Mouse (Mus musculus) liver, embryonic 16.5 days (tissue): ENCODE results near the gene Rchy1. TPM values are rescaled to one million over a fixed set of nuclear protein-coding genes. Genes with fewer than 3 reads are reported as not detected.
A peak's percentile ranks its signal among the peaks of the same experiment; 100 is the strongest.

Source experiments
- ATAC-seq: fragments of 200-750 bp; cut with Nextera tagmentation; 2 replicates; pipeline ENCODE4 v1.8.0; 2017; ENCODE audit warnings: low read depth, mild to moderate bottlenecking, moderate number of reproducible peaks, moderate library complexity
- H3K27ac ChIP-seq: fragments of 300-500 bp; sonication (generic); 2 replicates; pipeline ENCODE4 v1.5.1; 2014; ENCODE audit warnings: mild to moderate bottlenecking, low read length
- H3K27me3 ChIP-seq: fragments of 300-500 bp; sonication (generic); 2 replicates; pipeline ENCODE4 v1.6.1; 2014; ENCODE audit warnings: low read depth, low read length, mixed read lengths; ENCODE audit not compliant: control insufficient read depth, insufficient read depth
- H3K36me3 ChIP-seq: fragments of 300-500 bp; sonication (generic); 2 replicates; pipeline ENCODE4 v1.6.1; 2014; ENCODE audit warnings: mild to moderate bottlenecking; ENCODE audit not compliant: control insufficient read depth, insufficient read depth
- H3K4me1 ChIP-seq: fragments of 300-500 bp; sonication (generic); 2 replicates; pipeline ENCODE4 v1.6.1; 2014; ENCODE audit warnings: low read depth, low read length, mixed read lengths; ENCODE audit not compliant: control insufficient read depth
- H3K4me2 ChIP-seq: fragments of 300-500 bp; sonication (generic); 2 replicates; pipeline ENCODE4 v1.6.1; 2014; ENCODE audit warnings: low read depth, low read length, mixed read lengths
- H3K4me3 ChIP-seq: fragments of 300-500 bp; sonication (generic); 2 replicates; pipeline ENCODE4 v1.5.1; 2014; ENCODE audit warnings: low read depth, mild to moderate bottlenecking, low read length
- H3K9ac ChIP-seq: fragments of 300-500 bp; sonication (generic); 2 replicates; pipeline ENCODE4 v1.6.1; 2014; ENCODE audit warnings: low read depth, low read length
- H3K9me3 ChIP-seq: fragments of 300-500 bp; sonication (generic); replicated peaks from 2 replicates; pipeline ENCODE4 v1.6.1; 2016; ENCODE audit warnings: low read length; ENCODE audit not compliant: control insufficient read depth
- WGBS: fragments of 180-500 bp; shearing (Covaris S2); extraction: QIAGEN DNeasy Blood & Tissue Kit; methylation state at CpG from one replicate; pipeline ENCODE4 v1.1.7; 2014; ENCODE audit not compliant: insufficient replicate concordance; 5-methylcytosine and 5-hydroxymethylcytosine counted together
- polyA plus RNA-seq: library from polyadenylated mRNA; unstranded; fragments of >200 nt; fragmentation: Nextera tagmentation; extraction: Ambion mirVana; gene quantifications from 2 replicates; pipeline ENCODE4 v1.2.1, GENCODE M21; 2015

The Rchy1 gene
- polyA plus RNA-seq, 1 experiment from 2014 or later = 29.3 TPM

DNA sequence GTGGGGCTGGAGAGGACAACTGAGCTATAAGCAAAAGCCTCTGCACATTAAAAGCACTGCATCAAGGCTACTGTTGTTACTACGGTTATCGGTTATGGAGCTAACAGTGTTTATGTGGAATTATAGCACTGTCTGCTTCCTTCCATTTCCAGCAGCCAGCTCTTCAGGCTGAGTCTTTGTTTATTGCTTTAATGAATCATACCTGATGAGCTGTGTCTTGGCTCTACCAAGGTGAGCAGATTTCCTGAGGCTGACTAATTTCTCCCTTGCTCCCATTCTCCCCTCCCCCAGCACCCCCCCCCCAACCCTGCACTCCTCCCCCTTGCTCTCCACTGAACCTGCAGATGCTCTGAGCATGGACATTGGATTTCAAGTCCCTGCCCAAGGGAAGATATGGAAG is 24.9 kb upstream of the Rchy1 start:
- H3K4me3 ChIP-seq = no peak overlapping the region
- H3K27me3 ChIP-seq = no peaks in the 10 kb centered on the region
- H3K9ac ChIP-seq = no peak overlapping the region
- no peak overlapping the region for H3K4me2 ChIP-seq
- no peaks in the 10 kb centered on the region for H3K9me3 ChIP-seq
- no peak overlapping the region for H3K27ac ChIP-seq
- H3K4me1 ChIP-seq = no peaks in the 10 kb centered on the region
- no peak for ATAC-seq
- H3K36me3 ChIP-seq = no peaks in the 10 kb centered on the region
- 79% methylated on average over 2 of the region's 2 CpGs for WGBS

- Histone ChIP-seq H3K27me3 (no peaks in the 10 kb centered on the region), H3K4me3 (no peak within 1 kb of the TSS), H3K36me3 (no peaks in the 10 kb centered on the region), H3K4me2 (no peak within 1 kb of the TSS), H3K9ac (no peak within 1 kb of the TSS), H3K4me1 (no peaks in the 10 kb centered on the region), H3K9me3 (no peaks in the 10 kb centered on the region), H3K27ac (no peak within 1 kb of the TSS)
- WGBS = 57% methylated on average over 4 of the region's 4 CpGs
- no peak for ATAC-seq
Measured at GRCm38 (mm10) chr5:91987236-91987635, 24.4 kb upstream of the Rchy1 start, which contains the start of gene Odaph. Gene Odaph (plus strand): TSS chr5:91987475.

- no peak for ATAC-seq
- Histone ChIP-seq H3K9ac (no peak overlapping the region), H3K4me1 (no peaks in the 10 kb centered on the region), H3K27ac (no peak overlapping the region), H3K9me3 (no peaks in the 10 kb centered on the region), H3K4me3 (no peak overlapping the region), H3K4me2 (no peak overlapping the region), H3K27me3 (no peaks in the 10 kb centered on the region), H3K36me3 (no peaks in the 10 kb centered on the region)
- WGBS = 53% methylated on average over 2 of the region's 2 CpGs
Measured at GRCm38 (mm10) chr5:91985721-91986120, 22.9 kb upstream of the Rchy1 start.

DNA sequence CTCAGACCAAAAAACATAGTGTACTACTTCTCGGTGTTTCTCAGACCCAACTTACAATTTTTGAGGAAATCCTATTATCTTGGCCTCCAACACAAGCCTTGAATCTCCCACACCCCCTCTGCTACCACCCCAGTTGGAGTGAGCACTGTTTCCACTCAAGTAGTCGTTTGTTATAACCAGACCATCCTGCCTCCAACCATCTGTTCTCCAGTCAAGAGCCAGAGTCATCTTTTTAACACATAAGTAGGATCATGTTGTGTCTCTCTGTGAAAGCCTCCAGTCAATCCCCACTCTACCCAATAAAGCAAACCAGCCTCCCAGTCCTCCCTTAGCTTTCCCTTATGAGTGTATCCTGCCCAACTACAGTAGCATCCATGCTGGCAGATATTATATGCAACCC is 20.6 kb upstream of the Rchy1 start:
- H3K9me3 ChIP-seq = no peaks in the 10 kb centered on the region
- no peak overlapping the region for H3K27ac ChIP-seq
- no peak overlapping the region for H3K4me2 ChIP-seq
- H3K36me3 ChIP-seq = no peaks in the 10 kb centered on the region
- H3K4me1 ChIP-seq = no peaks in the 10 kb centered on the region
- H3K9ac ChIP-seq = no peak overlapping the region
- H3K27me3 ChIP-seq = no peaks in the 10 kb centered on the region
- WGBS = 51% methylated on average over 2 of the region's 2 CpGs
- H3K4me3 ChIP-seq = no peak overlapping the region
- ATAC-seq = no peak

DNA sequence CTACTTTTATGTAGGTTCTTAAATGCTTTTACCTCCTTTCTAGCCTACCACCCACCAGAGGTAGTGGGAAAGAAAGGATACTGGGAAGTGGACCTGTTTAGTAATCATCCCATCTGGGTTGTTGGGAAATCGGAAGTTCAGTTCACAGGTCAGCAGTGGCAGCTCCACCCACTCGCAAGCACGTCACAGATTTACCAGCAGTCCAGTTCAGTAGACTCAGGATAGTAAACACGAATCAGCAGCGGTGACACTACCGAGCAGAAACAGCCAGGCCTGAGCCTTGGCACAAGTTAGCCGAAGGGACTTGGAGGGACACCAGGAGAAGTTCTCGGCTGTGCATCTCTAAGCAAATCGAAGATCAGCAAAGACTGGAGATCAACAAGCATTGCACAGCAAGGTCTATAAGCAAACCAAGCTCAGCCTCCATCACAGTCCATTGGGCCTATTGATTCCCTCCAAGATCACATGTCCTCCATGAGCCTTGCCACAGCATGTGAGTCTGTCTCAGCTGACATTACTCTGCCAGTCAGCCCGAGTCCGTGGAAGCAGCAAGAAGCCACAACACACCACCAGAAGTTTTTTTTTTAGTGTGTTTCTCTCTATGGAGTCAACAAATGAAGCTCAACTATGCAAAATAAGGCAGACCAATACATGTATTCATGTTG is 18.4 kb upstream of the Rchy1 start:
- no peaks in the 10 kb centered on the region for H3K27me3 ChIP-seq
- 73% methylated on average over 11 of the region's 11 CpGs for WGBS
- no peak overlapping the region for H3K27ac ChIP-seq
- no peak overlapping the region for H3K9ac ChIP-seq
- peak; percentile 61 for ATAC-seq
- H3K4me3 ChIP-seq = no peak overlapping the region
- H3K4me1 ChIP-seq = no peaks in the 10 kb centered on the region
- no peaks in the 10 kb centered on the region for H3K9me3 ChIP-seq
- no peak overlapping the region for H3K4me2 ChIP-seq
- H3K36me3 ChIP-seq = no peaks in the 10 kb centered on the region

DNA sequence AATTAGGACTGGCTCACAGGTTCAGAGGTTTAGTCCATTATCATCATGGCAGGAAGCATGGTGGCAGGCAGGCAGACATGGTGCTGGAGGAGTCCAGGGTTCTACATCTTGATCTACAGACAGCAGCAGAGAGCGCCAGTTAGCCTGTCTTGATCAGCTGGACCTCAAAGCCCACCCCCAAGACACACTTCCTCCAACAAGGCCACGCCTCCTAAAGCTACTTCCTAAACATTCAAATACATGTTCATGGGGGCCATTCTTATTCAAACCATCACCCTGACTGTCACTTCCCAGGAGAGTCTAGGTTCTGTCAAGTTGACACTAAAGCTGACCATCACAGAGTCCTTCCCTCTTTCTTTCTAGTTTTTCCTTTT is 14.5 kb upstream of the Rchy1 start:
- 56% methylated on average over 2 of the region's 2 CpGs for WGBS
- H3K4me2 ChIP-seq = no peak overlapping the region
- no peak for ATAC-seq
- H3K4me3 ChIP-seq = no peak overlapping the region
- H3K4me1 ChIP-seq = no peaks in the 10 kb centered on the region
- H3K36me3 ChIP-seq = no peaks in the 10 kb centered on the region
- no peaks in the 10 kb centered on the region for H3K9me3 ChIP-seq
- no peak overlapping the region for H3K27ac ChIP-seq
- no peaks in the 10 kb centered on the region for H3K27me3 ChIP-seq
- no peak overlapping the region for H3K9ac ChIP-seq

GRCm38 (mm10) chr5:91976566-91977396 is 13.9 kb upstream of the Rchy1 start:
- Histone ChIP-seq H3K36me3 (no peaks in the 10 kb centered on the region), H3K4me2 (no peak overlapping the region), H3K4me3 (no peak overlapping the region), H3K4me1 (no peaks in the 10 kb centered on the region), H3K27me3 (no peaks in the 10 kb centered on the region), H3K9ac (no peak overlapping the region), H3K27ac (no peak overlapping the region), H3K9me3 (no peaks in the 10 kb centered on the region)
- WGBS = 57% methylated on average over 10 of the region's 10 CpGs
- no peak for ATAC-seq

DNA sequence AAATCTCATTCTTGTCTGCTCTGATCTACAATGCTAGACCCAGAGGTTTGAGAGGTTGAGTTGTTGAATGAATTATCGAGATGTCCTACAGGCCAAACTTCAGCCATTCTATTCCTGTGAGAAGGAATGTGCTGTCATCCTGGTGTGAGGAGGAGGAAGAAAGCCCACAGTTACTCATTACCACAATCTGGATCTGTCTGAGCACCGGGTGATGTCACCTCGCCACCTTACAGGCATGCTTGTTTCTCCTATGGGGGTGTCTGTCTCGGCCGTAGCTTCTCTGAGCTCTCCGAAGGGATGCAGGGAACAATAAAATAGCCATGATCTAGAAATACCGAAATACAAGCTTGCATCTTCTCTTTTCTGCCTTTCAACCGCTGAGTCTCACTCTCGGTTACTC is 12.9 kb upstream of the Rchy1 start:
- no peak for ATAC-seq
- Histone ChIP-seq H3K9me3 (no peaks in the 10 kb centered on the region), H3K4me1 (no peaks in the 10 kb centered on the region), H3K27me3 (no peaks in the 10 kb centered on the region), H3K4me3 (no peak overlapping the region), H3K4me2 (no peak overlapping the region), H3K36me3 (no peaks in the 10 kb centered on the region), H3K27ac (no peak overlapping the region), H3K9ac (no peak overlapping the region)
- WGBS = 76% methylated on average over 9 of the region's 9 CpGs

- no peak overlapping the region for H3K4me3 ChIP-seq
- 48% methylated on average over 7 of the region's 7 CpGs for WGBS
- no peaks in the 10 kb centered on the region for H3K9me3 ChIP-seq
- peaks cover 5% of the 10 kb centered on the region; the same call in 1 of the 2 replicates for H3K36me3 ChIP-seq
- ATAC-seq = no peak
- no peaks in the 10 kb centered on the region for H3K27me3 ChIP-seq
- no peak overlapping the region for H3K27ac ChIP-seq
- H3K9ac ChIP-seq = no peak overlapping the region
- no peak overlapping the region for H3K4me2 ChIP-seq
- H3K4me1 ChIP-seq = no peaks in the 10 kb centered on the region
Measured at GRCm38 (mm10) chr5:91974002-91974401, 11.1 kb upstream of the Rchy1 start.
